Mouse (Mus musculus) myocyte (in vitro differentiated cells): ENCODE measurements at regions not wholly inside any gene's neighbourhood (a gene's known extent, or its start where the extent isn't known, plus 50 kb on each side); places are given as distances from the start of the nearest gene placed in this dataset.
A peak's percentile ranks its signal among the peaks of the same experiment; 100 is the strongest.

Experiments
- H3K27me3 ChIP-seq: one replicate; pipeline ENCODE4 v1.6.1; 2011; ENCODE audit not compliant: control insufficient read depth, insufficient read depth, insufficient read length
- H3K36me3 ChIP-seq: one replicate; pipeline ENCODE4 v1.6.1; 2011; ENCODE audit not compliant: control insufficient read depth, insufficient read depth
- H3K4me2 ChIP-seq: one replicate; pipeline ENCODE4 v1.6.1; 2011; ENCODE audit warnings: low read depth, control low read depth
- H3K4me3 ChIP-seq: one replicate; pipeline ENCODE4 v1.5.1; 2011; ENCODE audit warnings: mild to moderate bottlenecking, control low read depth, moderate library complexity
- H3K79me2 ChIP-seq: one replicate; pipeline ENCODE4 v1.6.1; 2011; ENCODE audit not compliant: control insufficient read depth, insufficient read depth
- H3ac ChIP-seq: one replicate; pipeline ENCODE4 v1.6.1; 2011; ENCODE audit not compliant: control insufficient read depth, insufficient read length
- CEBPB ChIP-seq: IDR thresholded peaks from 2 replicates; pipeline ENCODE4 v1.6.1; 2011; ENCODE audit warnings: mild to moderate bottlenecking, moderate library complexity; ENCODE audit not compliant: poor library complexity, insufficient read depth, severe bottlenecking
- E2F4 ChIP-seq: IDR thresholded peaks from one replicate; pipeline ENCODE4 v1.6.1; 2011; ENCODE audit warnings: mild to moderate bottlenecking, control low read depth, moderate library complexity; ENCODE audit not compliant: insufficient read depth
- MAX ChIP-seq: IDR thresholded peaks from one replicate; pipeline ENCODE4 v1.6.1; 2011; ENCODE audit warnings: low read depth, mild to moderate bottlenecking, control low read depth
- MYOD1 ChIP-seq, 3 experiments: IDR thresholded peaks; one replicate each; pipeline ENCODE4 v1.6.1; 2011; ENCODE audit warnings: control low read depth in 2 of 3, low read depth in 2 of 3, mild to moderate bottlenecking in 2 of 3, moderate library complexity in 1 of 3; ENCODE audit not compliant: insufficient read length in 2 of 3, control insufficient read depth in 1 of 3
- MYOG ChIP-seq, 3 experiments: IDR thresholded peaks; one replicate each; pipeline ENCODE4 v1.6.1; 2011; ENCODE audit warnings: control low read depth in 2 of 3, low read depth in 2 of 3, mild to moderate bottlenecking in 2 of 3; ENCODE audit not compliant: insufficient read length in 2 of 3, control insufficient read depth in 1 of 3, insufficient read depth in 1 of 3
- POLR2A ChIP-seq: IDR thresholded peaks from one replicate; pipeline ENCODE4 v1.6.1; 2011; ENCODE audit warnings: low read depth, mild to moderate bottlenecking, control low read depth, moderate library complexity; ENCODE audit not compliant: insufficient read length
- POLR2AphosphoS2 ChIP-seq: IDR thresholded peaks from one replicate; pipeline ENCODE4 v1.6.1; 2011; ENCODE audit warnings: low read depth, control low read depth; ENCODE audit not compliant: insufficient read length
- REST ChIP-seq: IDR thresholded peaks from one replicate; pipeline ENCODE4 v1.6.1; 2011; ENCODE audit warnings: mild to moderate bottlenecking, control low read depth, moderate library complexity; ENCODE audit not compliant: insufficient read depth, insufficient read length
- SRF ChIP-seq: IDR thresholded peaks from one replicate; pipeline ENCODE4 v1.6.1; 2011; ENCODE audit warnings: low read depth; ENCODE audit not compliant: control insufficient read depth, insufficient read length
- TCF12 ChIP-seq: IDR thresholded peaks from one replicate; pipeline ENCODE4 v1.6.1; 2011; ENCODE audit warnings: mild to moderate bottlenecking, control low read depth; ENCODE audit not compliant: poor library complexity, insufficient read depth, severe bottlenecking
- TCF3 ChIP-seq: IDR thresholded peaks from one replicate; pipeline ENCODE4 v1.6.1; 2011; ENCODE audit warnings: low read depth, control low read depth; ENCODE audit not compliant: insufficient read length
- USF1 ChIP-seq: IDR thresholded peaks from one replicate; pipeline ENCODE4 v1.6.1; 2011; ENCODE audit warnings: low read depth, mild to moderate bottlenecking, control low read depth, moderate library complexity

DNA sequence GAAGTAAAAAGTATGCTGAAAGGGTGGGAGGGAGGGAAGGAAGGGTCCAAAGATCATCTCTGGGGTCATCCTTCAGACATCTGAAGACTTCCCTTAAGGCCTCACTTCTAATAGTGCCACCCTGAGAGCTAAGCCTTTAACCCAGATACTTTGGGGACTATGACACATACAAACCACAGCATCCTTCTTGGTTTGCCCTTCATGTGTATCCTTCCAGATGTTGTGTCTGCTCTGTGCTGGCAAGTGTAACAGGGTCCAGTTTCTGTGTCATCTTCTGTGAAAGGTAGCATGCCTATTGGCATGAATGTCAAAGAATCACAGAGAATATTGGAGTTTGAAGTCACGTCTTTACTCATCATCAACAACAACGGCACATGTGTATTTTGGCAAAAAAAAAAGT lies 98.2 kb upstream of the Trim52 start:
- TF ChIP-seq CEBPB (no peak), TCF3 (no peak), REST (no peak), TCF12 (no peak), MYOG (IDR thresholded peaks at IDR 0.05; ENCODE audit: control insufficient read depth in 1 of 3, insufficient read depth in 1 of 3, insufficient read length in 2 of 3, low read depth in 2 of 3) (no peak), E2F4 (no peak), POLR2AphosphoS2 (no peak), USF1 (no peak), POLR2A (no peak), MYOD1 (IDR thresholded peaks at IDR 0.05; ENCODE audit: control insufficient read depth in 1 of 3, insufficient read length in 2 of 3, low read depth in 2 of 3) (no peak)
- H3K36me3 ChIP-seq = no peaks in the 10 kb centered on the region
- H3ac ChIP-seq = no peak overlapping the region
- no peak overlapping the region for H3K4me2 ChIP-seq
- no peaks in the 10 kb centered on the region for H3K27me3 ChIP-seq
- H3K79me2 ChIP-seq = no peaks in the 10 kb centered on the region
- no peak overlapping the region for H3K4me3 ChIP-seq

DNA sequence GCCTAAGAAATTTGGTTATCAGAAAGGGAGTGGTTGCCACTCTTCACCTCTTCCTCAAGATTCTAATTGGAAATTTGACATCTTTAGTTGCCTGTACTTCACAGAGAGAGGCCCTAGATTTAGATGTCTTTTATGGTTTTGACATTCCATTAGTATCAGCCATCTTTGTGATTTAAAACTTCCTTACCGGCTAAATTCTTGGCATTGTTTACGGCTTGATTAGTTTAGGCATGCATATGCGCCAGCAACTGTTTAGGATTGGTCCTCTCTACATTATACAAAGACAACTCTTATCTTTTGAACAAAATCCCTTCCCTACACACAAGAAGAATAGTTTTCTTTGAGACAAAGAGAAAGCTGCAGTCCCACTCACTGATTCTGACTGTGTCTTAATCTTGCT lies 97.0 kb upstream of the Trim52 start:
- H3K27me3 ChIP-seq = no peaks in the 10 kb centered on the region
- no peak overlapping the region for H3K4me2 ChIP-seq
- no peak overlapping the region for H3ac ChIP-seq
- H3K36me3 ChIP-seq = no peaks in the 10 kb centered on the region
- H3K79me2 ChIP-seq = no peaks in the 10 kb centered on the region
- no peak for TF ChIP-seq SRF
- no peak overlapping the region for H3K4me3 ChIP-seq

DNA sequence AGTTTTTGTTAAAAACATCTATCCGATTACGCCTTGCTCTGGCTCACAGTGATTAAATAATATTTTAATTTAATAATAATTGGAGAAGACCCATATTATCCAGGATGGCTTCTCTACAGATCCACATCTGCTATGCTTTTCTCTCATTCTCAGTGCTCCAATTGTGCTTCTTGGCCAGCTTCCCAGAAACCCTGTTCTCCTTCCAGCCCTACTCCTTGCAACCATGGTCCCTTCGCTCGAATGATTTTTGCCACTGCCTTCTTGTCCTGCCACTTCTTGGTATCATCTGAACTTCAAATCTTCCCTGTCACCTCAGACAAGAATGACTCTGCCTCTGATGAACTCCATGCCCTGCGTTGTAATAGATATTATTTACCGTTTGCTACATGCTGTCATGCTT lies 95.0 kb upstream of the Trim52 start:
- Histone ChIP-seq H3K27me3 (no peaks in the 10 kb centered on the region), H3K79me2 (no peaks in the 10 kb centered on the region), H3K36me3 (no peaks in the 10 kb centered on the region), H3ac (no peak overlapping the region), H3K4me3 (no peak overlapping the region), H3K4me2 (no peak overlapping the region)
- TF ChIP-seq E2F4 = no peak
- no peak for TF ChIP-seq USF1
- no peak for TF ChIP-seq MYOG (IDR thresholded peaks at IDR 0.05; ENCODE audit: control insufficient read depth in 1 of 3, insufficient read depth in 1 of 3, insufficient read length in 2 of 3, low read depth in 2 of 3)
- no peak for TF ChIP-seq CEBPB
- no peak for TF ChIP-seq TCF3
- no peak for TF ChIP-seq MAX
- TF ChIP-seq REST = no peak
- no peak for TF ChIP-seq TCF12
- no peak for TF ChIP-seq POLR2A
- no peak for TF ChIP-seq MYOD1 (IDR thresholded peaks at IDR 0.05; ENCODE audit: control insufficient read depth in 1 of 3, insufficient read length in 2 of 3, low read depth in 2 of 3)
- TF ChIP-seq POLR2AphosphoS2 = no peak
- no peak for TF ChIP-seq SRF

DNA sequence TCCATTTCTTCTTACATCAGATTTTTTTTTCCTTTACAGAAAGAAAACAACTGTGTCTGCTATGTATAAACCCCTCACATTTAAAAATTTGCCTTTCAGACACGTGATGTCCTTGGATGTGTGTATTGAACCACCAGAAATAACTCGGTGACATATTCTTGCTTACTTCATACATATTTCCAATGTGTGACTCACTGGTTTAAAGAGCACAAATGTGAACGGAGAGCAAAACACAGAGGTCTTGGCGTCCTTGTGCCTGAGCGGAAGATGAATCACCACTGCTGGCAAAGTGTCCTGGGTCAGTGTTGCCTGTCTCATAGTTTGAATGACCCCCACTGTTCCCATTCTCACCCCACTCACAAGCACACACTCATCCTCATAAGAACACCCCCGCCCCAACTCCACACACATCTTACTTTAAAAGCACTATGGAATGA lies 94.0 kb upstream of the Trim52 start:
- no peaks in the 10 kb centered on the region for H3K36me3 ChIP-seq
- H3K79me2 ChIP-seq = no peaks in the 10 kb centered on the region
- H3K27me3 ChIP-seq = no peaks in the 10 kb centered on the region
- H3K4me3 ChIP-seq = no peak overlapping the region
- peak overlapping the region; percentile 49 for H3K4me2 ChIP-seq
- no peak overlapping the region for H3ac ChIP-seq
- no peak for TF ChIP-seq MAX
- no peak for TF ChIP-seq MYOG (IDR thresholded peaks at IDR 0.05; ENCODE audit: control insufficient read depth in 1 of 3, insufficient read depth in 1 of 3, insufficient read length in 2 of 3, low read depth in 2 of 3)
- peak; percentile 91 for TF ChIP-seq USF1
- TF ChIP-seq TCF3 = no peak
- peak in 1 of 3 experiments; percentile 11 for TF ChIP-seq MYOD1 (IDR thresholded peaks at IDR 0.05; ENCODE audit: control insufficient read depth in 1 of 3, insufficient read length in 2 of 3, low read depth in 2 of 3)
- TF ChIP-seq E2F4 = no peak
- TF ChIP-seq TCF12 = no peak

DNA sequence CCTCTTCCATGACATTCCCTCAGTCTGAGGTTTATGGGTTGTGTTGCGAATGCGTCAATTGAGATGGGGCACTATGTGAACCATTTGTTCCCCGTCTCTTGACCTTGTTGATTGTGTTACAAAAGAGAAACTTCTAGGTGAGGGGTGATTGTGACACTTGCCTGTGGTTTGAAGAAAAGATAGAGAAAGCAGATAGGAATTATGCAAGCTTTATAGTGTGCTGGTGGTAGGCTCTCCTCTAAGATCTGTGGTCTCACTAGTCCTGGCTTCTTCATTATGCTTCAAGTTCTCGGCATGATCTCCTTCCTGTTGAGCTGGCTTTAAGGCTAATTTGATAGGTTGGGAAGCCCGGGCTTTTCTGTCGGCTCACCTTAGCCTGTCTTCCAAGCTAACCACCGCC lies 83.2 kb upstream of the Trim52 start:
- H3K4me2 ChIP-seq = no peak overlapping the region
- no peaks in the 10 kb centered on the region for H3K36me3 ChIP-seq
- H3K79me2 ChIP-seq = no peaks in the 10 kb centered on the region
- H3K4me3 ChIP-seq = no peak overlapping the region
- TF ChIP-seq REST = no peak
- TF ChIP-seq SRF = no peak
- no peak for TF ChIP-seq CEBPB
- TF ChIP-seq POLR2AphosphoS2 = no peak
- TF ChIP-seq MYOG (IDR thresholded peaks at IDR 0.05; ENCODE audit: control insufficient read depth in 1 of 3, insufficient read depth in 1 of 3, insufficient read length in 2 of 3, low read depth in 2 of 3) = no peak
- no peak for TF ChIP-seq USF1
- no peak for TF ChIP-seq POLR2A
- no peak for TF ChIP-seq E2F4
- no peak for TF ChIP-seq MYOD1 (IDR thresholded peaks at IDR 0.05; ENCODE audit: control insufficient read depth in 1 of 3, insufficient read length in 2 of 3, low read depth in 2 of 3)
- TF ChIP-seq TCF3 = no peak
- no peak for TF ChIP-seq TCF12
- TF ChIP-seq MAX = no peak
- no peak overlapping the region for H3ac ChIP-seq
- no peaks in the 10 kb centered on the region for H3K27me3 ChIP-seq
